Mouse (Mus musculus): ENCODE data around the gene Ildr1. TPM values are rescaled to one million over a fixed set of nuclear protein-coding genes. Genes with fewer than 3 reads are reported as not detected.

Gene Ildr1
- polyA plus RNA-seq, 2 experiments: 0.03 to 0.08 TPM

DNA sequence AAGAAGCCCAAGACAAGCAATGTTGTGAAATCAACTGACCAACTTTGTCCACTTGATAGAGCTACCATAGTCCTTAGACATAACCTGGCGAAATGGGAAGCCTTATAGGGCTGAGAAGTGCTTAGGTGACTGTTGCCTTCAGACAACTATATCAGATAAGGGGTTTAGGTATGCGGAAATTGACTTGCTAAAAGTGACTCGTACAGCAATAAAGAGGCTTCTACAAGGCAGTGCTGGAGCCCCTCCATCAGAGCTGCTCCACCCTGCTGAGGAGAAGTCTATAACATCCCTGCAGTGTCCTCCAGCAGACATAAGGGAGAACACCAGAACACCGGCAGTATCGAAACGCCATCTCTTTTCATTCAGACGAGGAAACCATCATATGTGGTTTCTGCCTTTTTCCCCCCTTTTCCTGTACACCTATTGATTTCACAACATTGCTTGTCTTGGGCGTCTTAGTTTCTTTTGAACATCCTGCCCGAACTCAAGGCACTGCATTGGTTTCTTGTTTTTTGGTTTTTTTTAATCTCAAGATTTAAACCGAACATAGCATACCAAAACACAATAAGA is 27.2 kb upstream of the Ildr1 start:
- H3K4me1 ChIP-seq (replicated peaks; ENCODE audit: control insufficient read depth in 2 of 2, insufficient read depth in 2 of 2, low read length in 1 of 2): no peaks in the 10 kb centered on the region
- no peaks in the 10 kb centered on the region for H3K36me3 ChIP-seq (replicated peaks; ENCODE audit: control insufficient read depth, insufficient read depth, low read depth)
- H3K9me3 ChIP-seq (ENCODE audit: control insufficient read depth, low read length): no peaks in the 10 kb centered on the region
- no peak for ATAC-seq (ENCODE audit: insufficient read depth)
- H3K4me3 ChIP-seq (ENCODE audit: insufficient read depth in 1 of 2, low read depth in 2 of 2, low read length in 2 of 2): no peak overlapping the region
- no peak overlapping the region for H3K27ac ChIP-seq
- DNase-seq (ENCODE audit: low read depth in 3 of 3, low spot score in 3 of 3): no peak
- H3K27me3 ChIP-seq (ENCODE audit: control insufficient read depth, insufficient read depth, low read length): no peaks in the 10 kb centered on the region
- 21% methylated on average over 10 of the region's 10 CpGs for WGBS (ENCODE audit: insufficient replicate concordance)
- no peak overlapping the region for H3K9ac ChIP-seq (replicated peaks)
- no peak for TF ChIP-seq CTCF (IDR thresholded peaks at IDR 0.05; ENCODE audit: low read depth)
- TF ChIP-seq EP300 (IDR thresholded peaks at IDR 0.05; ENCODE audit: low read depth): no peak
- H3K4me2 ChIP-seq (ENCODE audit: low read depth): no peak overlapping the region

GRCm38 (mm10) chr16:36670590-36670989 is 23.2 kb upstream of the Ildr1 start:
- Histone ChIP-seq H3K9me3 (ENCODE audit: control insufficient read depth, low read length) (no peaks in the 10 kb centered on the region), H3K4me2 (ENCODE audit: low read depth) (no peak overlapping the region), H3K4me1 (replicated peaks; ENCODE audit: control insufficient read depth in 2 of 2, insufficient read depth in 2 of 2, low read length in 1 of 2) (no peaks in the 10 kb centered on the region), H3K9ac (replicated peaks) (no peak overlapping the region), H3K27me3 (ENCODE audit: control insufficient read depth, insufficient read depth, low read length) (no peaks in the 10 kb centered on the region), H3K36me3 (replicated peaks; ENCODE audit: control insufficient read depth, insufficient read depth, low read depth) (no peaks in the 10 kb centered on the region), H3K27ac (no peak overlapping the region), H3K4me3 (ENCODE audit: insufficient read depth in 1 of 2, low read depth in 2 of 2, low read length in 2 of 2) (no peak overlapping the region)
- ATAC-seq (ENCODE audit: insufficient read depth): no peak
- TF ChIP-seq CTCF (IDR thresholded peaks at IDR 0.05; ENCODE audit: low read depth) (no peak), EP300 (IDR thresholded peaks at IDR 0.05; ENCODE audit: low read depth) (no peak)
- WGBS (ENCODE audit: insufficient replicate concordance): 55% methylated on average over 3 of the region's 3 CpGs
- DNase-seq (ENCODE audit: low read depth in 3 of 3, low spot score in 3 of 3): no peak

- H3K9me3 ChIP-seq (ENCODE audit: control insufficient read depth, low read length): no peaks in the 10 kb centered on the region
- DNase-seq (ENCODE audit: low read depth in 3 of 3, low spot score in 3 of 3): no peak
- no peaks in the 10 kb centered on the region for H3K27me3 ChIP-seq (ENCODE audit: control insufficient read depth, insufficient read depth, low read length)
- H3K27ac ChIP-seq: no peak overlapping the region
- H3K36me3 ChIP-seq (replicated peaks; ENCODE audit: control insufficient read depth, insufficient read depth, low read depth): no peaks in the 10 kb centered on the region
- H3K4me3 ChIP-seq (ENCODE audit: insufficient read depth in 1 of 2, low read depth in 2 of 2, low read length in 2 of 2): no peak overlapping the region
- 45% methylated on average over 4 of the region's 4 CpGs for WGBS (ENCODE audit: insufficient replicate concordance)
- H3K9ac ChIP-seq (replicated peaks): no peak overlapping the region
- H3K4me2 ChIP-seq (ENCODE audit: low read depth): no peak overlapping the region
- no peak for ATAC-seq (ENCODE audit: insufficient read depth)
- TF ChIP-seq EP300 (IDR thresholded peaks at IDR 0.05; ENCODE audit: low read depth) (no peak), CTCF (IDR thresholded peaks at IDR 0.05; ENCODE audit: low read depth) (no peak)
- no peaks in the 10 kb centered on the region for H3K4me1 ChIP-seq (replicated peaks; ENCODE audit: control insufficient read depth in 2 of 2, insufficient read depth in 2 of 2, low read length in 1 of 2)
Observed at GRCm38 (mm10) chr16:36673196-36673595, 20.6 kb upstream of the Ildr1 start.

GRCm38 (mm10) chr16:36674457-36675204 is 19.1 kb upstream of the Ildr1 start:
- H3K4me2 ChIP-seq (ENCODE audit: low read depth): no peak overlapping the region
- no peak overlapping the region for H3K27ac ChIP-seq
- no peak overlapping the region for H3K9ac ChIP-seq (replicated peaks)
- no peak overlapping the region for H3K4me3 ChIP-seq (ENCODE audit: insufficient read depth in 1 of 2, low read depth in 2 of 2, low read length in 2 of 2)
- H3K9me3 ChIP-seq (ENCODE audit: control insufficient read depth, low read length): no peaks in the 10 kb centered on the region
- TF ChIP-seq EP300 (IDR thresholded peaks at IDR 0.05; ENCODE audit: low read depth) (no peak), CTCF (IDR thresholded peaks at IDR 0.05; ENCODE audit: low read depth) (no peak)
- no peak for ATAC-seq (ENCODE audit: insufficient read depth)
- WGBS (ENCODE audit: insufficient replicate concordance): 46% methylated on average over 7 of the region's 7 CpGs
- H3K4me1 ChIP-seq (replicated peaks; ENCODE audit: control insufficient read depth in 2 of 2, insufficient read depth in 2 of 2, low read length in 1 of 2): no peaks in the 10 kb centered on the region
- no peaks in the 10 kb centered on the region for H3K36me3 ChIP-seq (replicated peaks; ENCODE audit: control insufficient read depth, insufficient read depth, low read depth)
- no peak for DNase-seq (ENCODE audit: low read depth in 3 of 3, low spot score in 3 of 3)
- H3K27me3 ChIP-seq (ENCODE audit: control insufficient read depth, insufficient read depth, low read length): no peaks in the 10 kb centered on the region

DNA sequence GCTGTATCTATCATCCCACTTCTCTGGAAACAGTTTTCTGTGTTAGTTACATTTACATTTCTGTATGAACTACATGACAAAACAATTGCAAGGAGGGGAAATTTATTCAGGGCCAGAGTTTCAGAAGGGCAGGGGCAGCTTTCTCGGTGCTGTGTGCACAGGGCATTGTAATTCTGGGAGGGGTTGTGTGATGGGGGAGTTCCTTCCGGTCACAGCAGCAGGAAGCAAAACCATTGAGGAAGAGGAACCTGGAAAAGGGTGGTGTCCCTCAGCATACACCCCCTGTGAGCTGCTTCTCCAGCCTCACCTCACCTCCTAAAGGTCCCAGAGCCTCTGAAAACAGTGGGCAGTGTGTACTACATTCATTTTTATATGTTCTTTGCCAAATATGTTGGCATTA is 18.5 kb upstream of the Ildr1 start:
- Histone ChIP-seq H3K27ac (no peak overlapping the region), H3K27me3 (ENCODE audit: control insufficient read depth, insufficient read depth, low read length) (no peaks in the 10 kb centered on the region), H3K4me1 (replicated peaks; ENCODE audit: control insufficient read depth in 2 of 2, insufficient read depth in 2 of 2, low read length in 1 of 2) (no peaks in the 10 kb centered on the region), H3K36me3 (replicated peaks; ENCODE audit: control insufficient read depth, insufficient read depth, low read depth) (no peaks in the 10 kb centered on the region), H3K9me3 (ENCODE audit: control insufficient read depth, low read length) (no peaks in the 10 kb centered on the region), H3K4me2 (ENCODE audit: low read depth) (no peak overlapping the region), H3K9ac (replicated peaks) (no peak overlapping the region), H3K4me3 (ENCODE audit: insufficient read depth in 1 of 2, low read depth in 2 of 2, low read length in 2 of 2) (no peak overlapping the region)
- ATAC-seq (ENCODE audit: insufficient read depth) (no peak), DNase-seq (ENCODE audit: low read depth in 3 of 3, low spot score in 3 of 3) (no peak)
- 22% methylated on average over 2 of the region's 2 CpGs for WGBS (ENCODE audit: insufficient replicate concordance)
- TF ChIP-seq CTCF (IDR thresholded peaks at IDR 0.05; ENCODE audit: low read depth): no peak
- no peak for TF ChIP-seq EP300 (IDR thresholded peaks at IDR 0.05; ENCODE audit: low read depth)

All from liver, embryonic 14.5 days (tissue).